Mouse (Mus musculus): ENCODE data around the gene Sema3g.

Sema3g gene

GRCm38 (mm10) chr14:31233070-31233995, 15.7 kb downstream of the Sema3g start:
- DNase-seq = peak; percentile 57

DNA sequence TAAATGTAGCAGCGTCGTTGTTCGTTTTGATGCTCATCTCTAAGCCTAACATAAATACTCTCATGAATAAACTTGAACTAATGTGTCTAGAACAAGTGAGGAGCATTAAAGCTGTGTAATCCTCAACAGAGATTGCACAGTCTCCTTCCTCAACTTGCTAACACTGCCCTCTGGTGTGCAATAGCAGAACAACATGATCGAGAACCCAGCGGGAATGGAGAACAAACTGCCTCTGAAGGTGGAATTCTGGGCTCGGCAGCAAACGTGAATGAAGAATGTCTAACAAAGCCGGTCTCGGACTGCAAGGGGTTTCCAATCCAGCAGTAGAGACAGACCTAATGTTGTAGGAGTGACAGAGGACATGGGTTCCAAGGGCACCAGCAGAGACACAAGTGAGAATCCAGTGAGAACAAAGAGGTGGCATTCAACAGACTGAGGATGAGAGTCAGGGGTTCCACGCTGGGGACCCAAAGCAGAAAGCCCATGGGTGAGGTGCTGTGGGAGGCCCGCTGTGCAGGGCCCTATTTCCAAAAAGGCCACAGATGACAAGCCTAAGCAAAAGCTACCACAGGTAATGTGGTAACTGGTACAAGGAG, 16.4 kb downstream of the Sema3g start:
- DNase-seq = peak; percentile 83

DNA sequence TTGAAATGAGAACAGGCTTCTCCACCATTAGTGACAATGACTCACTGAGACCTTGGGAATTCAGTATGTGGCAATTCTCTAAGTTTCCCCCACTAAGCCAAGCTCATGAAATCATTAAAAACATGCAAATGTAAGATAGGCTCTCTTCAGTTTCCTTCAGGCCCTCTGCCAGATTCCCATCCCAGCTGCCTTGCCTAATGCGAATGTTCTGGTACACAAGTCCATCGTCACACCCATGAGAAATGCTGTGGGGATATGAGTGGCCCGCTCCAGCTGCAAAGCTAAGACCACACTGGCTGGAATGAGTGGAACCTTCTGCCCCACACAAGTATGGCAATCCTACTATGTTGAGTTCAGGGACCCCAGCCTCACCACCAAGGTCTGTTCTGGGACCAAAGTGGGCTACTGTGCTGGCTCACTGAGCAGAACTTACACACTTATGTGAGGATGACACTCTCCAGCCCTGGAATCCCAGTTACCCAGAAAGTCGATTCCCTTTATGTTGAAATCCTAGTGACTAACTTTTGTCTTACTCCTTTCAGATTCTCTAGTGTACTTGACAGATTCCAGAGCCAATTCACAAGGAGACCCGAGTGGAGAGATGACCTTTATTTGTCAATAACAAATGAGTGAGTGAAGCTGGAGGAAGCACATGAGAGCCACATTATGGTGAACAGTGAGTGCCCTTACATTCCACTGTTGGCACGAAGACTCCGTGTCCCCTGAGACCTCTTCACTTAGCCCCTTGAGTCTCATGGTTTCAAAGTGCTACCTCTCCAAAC, 19.6 kb downstream of the Sema3g start:
- no peak for DNase-seq

DNA sequence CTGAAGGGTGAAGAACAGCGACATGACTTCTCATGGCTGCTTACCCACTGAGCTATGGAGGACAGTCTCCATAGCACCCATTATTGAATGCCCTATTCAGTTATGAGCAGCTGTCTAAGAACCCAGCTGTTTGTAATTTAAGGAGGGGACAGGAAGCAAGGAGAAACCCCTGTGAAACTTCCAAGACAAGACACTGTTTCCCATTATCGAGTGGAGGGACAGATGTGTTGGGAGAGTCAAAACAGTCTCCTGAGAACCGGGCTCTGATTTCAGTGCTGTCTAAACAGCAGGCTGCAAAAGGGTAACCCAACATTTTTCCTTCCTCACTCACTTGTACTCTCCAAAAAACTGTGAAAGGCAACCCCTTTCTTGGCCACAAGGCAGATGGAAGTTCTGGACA, 22.9 kb downstream of the Sema3g start:
- DNase-seq = no peak

DNA sequence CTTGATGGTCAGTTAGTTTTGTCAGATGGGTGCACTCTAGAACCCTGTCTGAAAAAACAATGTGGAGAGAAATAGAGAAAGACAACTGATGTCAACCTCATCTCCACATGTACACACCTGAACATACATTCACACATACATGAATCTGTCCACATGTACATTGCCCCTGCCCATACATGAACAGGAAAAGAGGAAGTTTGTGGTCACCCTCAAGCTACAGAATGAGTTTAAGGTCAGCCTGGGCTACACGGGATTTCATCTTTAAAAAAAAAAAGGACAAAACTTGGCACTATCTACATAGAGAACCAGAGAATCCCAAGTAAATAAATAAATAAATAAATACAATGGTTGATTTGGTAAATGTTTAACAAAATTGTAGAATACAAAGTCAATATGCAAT, 27.1 kb downstream of the Sema3g start:
- no peak for DNase-seq

DNA sequence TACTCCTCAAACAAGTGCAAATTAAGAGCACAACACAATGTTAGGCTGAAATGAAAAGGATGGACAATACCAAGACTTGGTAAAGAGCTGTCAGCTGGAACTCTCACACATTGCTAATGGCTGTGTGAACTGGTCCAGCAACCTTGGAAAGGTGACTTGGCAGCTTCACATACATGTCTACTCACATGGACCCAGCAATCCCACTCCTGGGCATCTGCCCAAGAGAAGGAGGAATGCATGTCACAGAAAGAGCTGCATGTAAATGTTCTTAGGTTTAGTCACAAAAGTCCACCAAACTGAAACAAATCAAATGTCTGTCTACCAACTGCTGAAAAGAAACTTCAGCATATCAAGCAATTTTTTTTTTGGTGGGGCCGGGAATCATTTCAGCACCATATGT, 28.3 kb downstream of the Sema3g start:
- no peak for DNase-seq

- DNase-seq = peak; percentile 58
These were observed 30.7 kb downstream of the Sema3g start for GRCm38 (mm10) chr14:31248396-31248795.

DNA sequence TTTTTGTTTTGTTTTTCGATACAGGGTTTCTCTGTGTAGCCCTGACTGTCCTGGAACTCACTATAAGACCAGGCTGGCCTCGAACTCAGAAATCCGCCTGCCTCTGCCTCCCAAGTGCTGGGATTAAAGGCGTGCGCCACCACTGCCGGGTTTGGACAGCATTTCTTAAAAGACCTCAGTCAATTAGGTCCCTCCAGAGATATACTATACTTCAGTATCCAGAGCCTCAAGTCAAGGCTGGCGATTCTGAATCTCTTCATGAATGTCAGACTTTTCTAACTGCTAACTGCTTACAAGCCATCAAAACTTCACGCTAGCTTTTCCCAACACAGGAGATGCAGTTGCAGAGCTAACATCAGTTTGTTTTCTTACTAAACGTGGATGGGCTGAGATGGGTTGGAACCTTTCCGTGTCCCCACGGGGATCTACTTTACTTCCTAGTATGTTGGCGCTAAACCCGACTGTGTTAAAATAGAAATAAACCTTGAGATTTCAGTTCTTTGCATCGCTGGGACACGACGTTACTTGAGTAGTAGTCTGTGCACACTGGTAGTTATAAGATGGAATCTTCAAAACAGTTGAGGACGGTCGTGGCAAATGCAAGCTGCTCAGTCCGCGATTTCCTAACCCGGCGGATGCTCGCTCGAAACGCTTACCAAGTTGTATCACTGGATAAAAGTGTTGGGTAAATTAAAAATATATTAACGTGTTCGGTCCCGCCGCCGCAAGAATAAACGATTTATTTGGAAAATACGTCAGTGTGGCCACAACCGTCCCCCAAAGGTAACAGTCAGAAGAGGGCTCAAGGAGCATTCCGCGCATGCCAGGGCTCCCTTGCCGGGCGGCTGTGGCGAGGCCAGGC, 32.8 kb downstream of the Sema3g start:
- DNase-seq = no peak

DNA sequence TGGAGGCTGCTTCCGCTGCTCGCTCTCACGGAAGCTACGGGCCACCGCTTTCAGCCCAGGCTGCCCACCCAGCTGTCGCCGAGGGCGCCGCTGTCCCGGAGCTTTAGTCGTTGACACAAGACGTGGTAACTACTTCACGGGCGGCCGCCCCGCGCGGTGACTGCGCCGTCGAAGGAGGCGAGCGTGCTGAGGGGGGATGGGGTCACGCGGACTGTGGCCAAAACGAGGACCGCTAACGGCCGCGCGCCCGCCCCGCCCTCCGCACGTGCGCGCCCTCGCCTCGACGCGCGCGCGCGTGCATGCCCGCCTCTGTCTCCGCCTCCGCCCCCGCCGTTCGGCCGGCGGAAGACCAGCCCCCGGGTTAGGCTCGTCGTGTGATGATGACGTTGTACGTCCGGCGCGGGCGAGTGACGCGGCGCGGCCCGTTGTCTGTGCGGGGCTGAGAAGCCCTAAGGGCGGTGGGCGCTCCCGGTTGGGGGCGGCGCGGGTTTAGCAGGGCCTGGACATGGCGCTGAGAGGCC, 33.5 kb downstream of the Sema3g start, which contains the start of the genes Phf7 and Bap1:
Gene Phf7 (minus strand): TSS at position 234 of the 521 bp plus-strand sequence.
Gene Bap1 (plus strand): TSS at position 367 of the 521 bp plus-strand sequence.
- DNase-seq = peak; percentile 94

DNA sequence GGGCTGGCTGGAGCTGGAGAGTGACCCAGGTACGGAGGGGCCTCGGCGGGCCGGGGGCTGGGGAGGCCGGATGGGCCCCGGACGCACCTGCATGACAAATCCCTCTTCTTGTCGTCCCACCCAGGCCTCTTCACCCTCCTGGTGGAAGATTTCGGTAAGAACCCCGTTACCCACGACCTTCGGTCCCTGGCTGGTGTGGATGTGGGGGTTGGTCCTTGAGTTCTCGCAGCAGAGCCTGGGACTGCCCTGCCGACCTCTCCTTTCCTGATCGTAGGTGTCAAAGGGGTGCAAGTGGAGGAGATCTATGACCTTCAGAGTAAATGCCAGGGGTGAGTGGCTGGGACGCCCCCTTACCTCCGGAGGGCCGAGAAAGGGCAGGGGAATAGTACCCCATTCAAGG, 34.0 kb downstream of the Sema3g start:
- no peak for DNase-seq

GRCm38 (mm10) chr14:31252091-31252490, 34.4 kb downstream of the Sema3g start:
- no peak for DNase-seq

DNA sequence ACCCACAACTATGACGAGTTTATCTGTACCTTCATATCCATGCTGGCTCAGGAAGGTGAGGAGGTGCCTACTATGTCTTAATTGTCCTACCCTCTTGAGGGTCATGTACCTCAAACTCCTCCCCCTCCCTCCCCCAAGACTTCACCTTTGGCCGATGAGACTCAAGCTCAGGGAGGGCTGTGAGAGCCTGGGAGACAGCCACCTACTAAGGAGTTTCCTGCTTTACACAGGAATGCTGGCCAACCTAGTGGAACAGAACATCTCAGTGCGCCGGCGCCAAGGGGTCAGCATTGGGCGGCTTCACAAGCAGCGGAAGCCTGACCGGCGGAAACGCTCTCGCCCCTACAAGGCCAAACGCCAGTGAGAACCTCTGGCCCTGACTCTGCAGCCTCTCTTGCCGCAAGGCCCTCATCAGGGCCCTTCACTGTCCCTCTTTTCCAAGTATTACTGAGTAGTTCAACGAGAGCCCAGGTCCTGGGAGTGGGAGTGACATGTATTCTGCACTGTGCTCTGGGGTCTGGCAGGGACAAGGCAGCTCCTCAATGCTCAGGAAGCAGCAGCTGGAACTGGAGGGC, 40.9 kb downstream of the Sema3g start:
- peak; percentile 85 for DNase-seq

- DNase-seq = no peak
These were observed 42.7 kb downstream of the Sema3g start for GRCm38 (mm10) chr14:31260374-31260773.

DNA sequence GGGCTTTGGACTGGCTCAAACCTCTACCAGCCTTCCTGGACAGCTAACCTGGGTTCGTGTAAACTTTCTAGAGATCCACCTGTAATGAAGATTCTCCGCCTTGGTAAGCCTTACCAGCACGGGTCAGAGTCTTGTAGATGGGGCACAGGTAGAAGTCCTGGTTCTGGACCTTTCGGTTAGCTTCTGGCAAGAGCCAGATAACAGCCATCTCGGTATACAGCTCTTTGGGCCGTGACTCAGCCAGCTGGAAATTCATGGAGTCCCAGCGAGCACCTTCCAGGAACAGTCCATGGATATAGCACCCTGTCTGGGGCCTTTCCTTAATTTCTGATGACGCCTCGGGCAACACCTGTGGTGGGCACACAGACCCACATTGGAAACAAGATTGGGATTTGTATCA, 43.3 kb downstream of the Sema3g start:
- no peak for DNase-seq

- DNase-seq = no peak
These were observed 50.0 kb downstream of the Sema3g start for GRCm38 (mm10) chr14:31267649-31268048.

GRCm38 (mm10) chr14:31268301-31269001, 50.8 kb downstream of the Sema3g start:
- no peak for DNase-seq

- DNase-seq = no peak
These were observed 51.9 kb downstream of the Sema3g start for GRCm38 (mm10) chr14:31269456-31270100.

- DNase-seq = no peak
These were observed 53.5 kb downstream of the Sema3g start for GRCm38 (mm10) chr14:31271121-31271520.

DNA sequence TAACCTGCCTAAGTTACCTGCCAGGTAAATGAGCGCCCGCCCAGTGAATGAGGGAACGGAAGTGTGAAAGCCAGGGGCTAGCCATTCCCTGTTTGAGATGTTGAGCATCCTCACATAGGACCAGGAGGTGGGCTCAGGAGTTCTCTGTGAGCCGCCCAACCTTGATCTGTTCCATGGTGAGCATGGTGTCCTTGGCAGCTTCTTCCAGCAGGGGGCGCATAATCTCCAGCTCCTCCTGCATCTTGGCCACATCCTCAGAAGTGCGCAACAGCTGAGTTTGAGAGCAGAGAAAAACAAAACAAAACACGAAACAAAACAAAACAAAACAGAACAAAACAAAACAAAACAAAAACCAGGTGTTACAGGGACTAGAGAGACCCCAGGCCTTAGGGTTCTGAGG, 54.5 kb downstream of the Sema3g start:
- peak; percentile 76 for DNase-seq
